Mouse (Mus musculus): ENCODE results near the gene Gpat2.

DNA sequence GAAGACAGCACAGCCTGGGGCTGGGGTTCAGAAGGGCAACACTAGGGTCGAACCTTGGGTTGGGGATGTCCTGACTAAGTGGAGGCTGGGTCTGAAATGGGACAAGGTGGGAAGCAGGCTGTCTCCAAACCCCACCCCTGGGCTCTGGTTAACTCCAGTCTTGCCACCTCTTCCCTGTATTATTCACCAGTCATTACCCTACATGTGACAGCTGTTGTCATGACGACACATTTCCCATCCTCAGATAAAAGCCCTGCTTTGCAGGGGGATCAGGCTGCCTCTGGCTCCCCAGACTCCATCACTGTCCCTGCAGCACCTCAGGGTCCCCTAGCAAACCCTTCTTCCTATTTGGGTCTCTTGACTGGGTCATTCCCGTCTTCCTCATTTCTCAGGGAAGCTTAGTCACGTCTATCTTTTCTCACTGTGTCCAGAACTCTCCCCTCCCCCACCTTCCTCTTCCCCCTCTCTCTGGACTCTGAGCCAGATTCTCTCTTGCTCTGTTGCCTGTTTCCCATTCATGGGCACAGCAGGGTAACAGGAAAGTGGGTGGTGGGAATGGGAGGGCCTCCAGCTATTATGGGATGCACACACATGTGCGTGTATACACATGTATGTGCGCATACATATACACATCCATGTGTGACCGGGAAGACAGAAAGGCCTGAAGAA lies 46.9 kb upstream of the Gpat2 start:
- no peak for TF ChIP-seq CTCF (IDR thresholded peaks at IDR 0.05; ENCODE audit: insufficient read depth, low read length)
- no peak for TF ChIP-seq POLR2A (IDR thresholded peaks at IDR 0.05; ENCODE audit: borderline replicate concordance, extremely low read depth, low read depth, low read length)

All from lung, adult 2 months (tissue).